Mouse (Mus musculus) spleen, adult 2 months (tissue): ENCODE results near the gene Olfr1331. TPM values are rescaled to one million over a fixed set of nuclear protein-coding genes. Genes with fewer than 3 reads are reported as not detected.
"Not testable (repeated sequence)": the region's sequence is repeated elsewhere in the genome, so short reads cannot be mapped to it uniquely, and the experiment has no call there.

Experiments used
- DNase-seq, 2 experiments: peaks; one replicate each; pipeline versions ENCODE4 v3.0.0 to v3.0.0-alpha.2; 2012 to 2021; ENCODE audit warnings: low spot score in 2 of 2, low read depth in 1 of 2
- H3K27ac ChIP-seq: fragments of 200-500 bp; 2 replicates; pipeline ENCODE4 v1.5.1; 2012; ENCODE audit warnings: low read length, inconsistent platforms; ENCODE audit not compliant: insufficient read depth
- H3K27me3 ChIP-seq: fragments of 200-500 bp; 2 replicates; pipeline ENCODE4 v1.6.1; 2012; ENCODE audit warnings: mild to moderate bottlenecking, moderate library complexity, low read length, inconsistent platforms; ENCODE audit not compliant: control insufficient read depth, insufficient read depth
- H3K36me3 ChIP-seq: fragments of 200-500 bp; 2 replicates; pipeline ENCODE4 v1.6.1; 2012; ENCODE audit warnings: mild to moderate bottlenecking, low read length, inconsistent platforms; ENCODE audit not compliant: control insufficient read depth, insufficient read depth
- H3K4me1 ChIP-seq: fragments of 200-500 bp; 2 replicates; pipeline ENCODE4 v1.6.1; 2011; ENCODE audit warnings: inconsistent platforms; ENCODE audit not compliant: control insufficient read depth, insufficient read depth, insufficient read length
- H3K4me3 ChIP-seq: fragments of 200-500 bp; 2 replicates; pipeline ENCODE4 v1.5.1; 2011; ENCODE audit warnings: mild to moderate bottlenecking, inconsistent platforms; ENCODE audit not compliant: insufficient read depth, insufficient read length; ENCODE audit errors: extremely low read depth
- CTCF ChIP-seq: fragments of 200-500 bp; IDR thresholded peaks from 2 replicates; pipeline ENCODE4 v1.5.1; 2011; ENCODE audit warnings: mild to moderate bottlenecking, inconsistent platforms; ENCODE audit not compliant: insufficient read depth, insufficient read length, insufficient replicate concordance; ENCODE audit errors: extremely low read depth
- POLR2A ChIP-seq: fragments of 200-500 bp; IDR thresholded peaks from 2 replicates; pipeline ENCODE4 v1.6.1; 2011; ENCODE audit warnings: low read depth, low read length, inconsistent platforms
- WGBS: fragments of 180-500 bp; shearing (Covaris S2); methylation state at CpG from one replicate; pipeline ENCODE4 v1.1.7; 2018; 5-methylcytosine and 5-hydroxymethylcytosine counted together
- polyA plus RNA-seq: library from polyadenylated mRNA; depleted of rRNA; stranded (reverse); fragments of >200 nt; gene quantifications from 2 replicates; pipeline ENCODE4 v1.2.3, GENCODE M21; 2012; rRNA removed

Gene Olfr1331
- polyA plus RNA-seq, 1 experiment = not detected

- TF ChIP-seq CTCF (no peak), POLR2A (no peak)
- H3K27ac ChIP-seq = no peak overlapping the region
- H3K36me3 ChIP-seq = no peaks in the 10 kb centered on the region
- H3K4me1 ChIP-seq = no peaks in the 10 kb centered on the region
- 72% methylated on average over 2 of the region's 2 CpGs for WGBS
- H3K4me3 ChIP-seq = no peak overlapping the region
- H3K27me3 ChIP-seq = no peaks in the 10 kb centered on the region
- DNase-seq = no peak
Measured at GRCm38 (mm10) chr4:118901981-118902380, 37.5 kb downstream of the Olfr1331 start.

- H3K4me1 ChIP-seq, H3K36me3 ChIP-seq, H3K4me3 ChIP-seq, H3K27ac ChIP-seq, H3K27me3 ChIP-seq, DNase-seq: not testable (repeated sequence)
- WGBS = 50% methylated on average over 2 of the region's 2 CpGs
Measured at GRCm38 (mm10) chr4:118917365-118917764, 52.9 kb downstream of the Olfr1331 start, which contains the start of gene Olfr1329. TSS of gene Olfr1329 (minus strand) at chr4:118917465.

Other genes with a start within 250 kb of the Olfr1331 start
- not detected in 2 replicates for gene Cfap57, start 243.9 kb upstream of the Olfr1331 start, polyA plus RNA-seq
- gene Ebna1bp2, start 243.8 kb upstream of the Olfr1331 start, polyA plus RNA-seq = 17.5 and 18.5 TPM in 2 replicates
- gene Olfr62, start 205.7 kb upstream of the Olfr1331 start, polyA plus RNA-seq = not detected in 2 replicates
- gene Olfr1342, start 171.9 kb upstream of the Olfr1331 start, polyA plus RNA-seq = 0.18 TPM in 1 of 2 replicates, not detected in the other
- not detected in 2 replicates for gene Olfr1341, start 161.1 kb upstream of the Olfr1331 start, polyA plus RNA-seq
- not detected in 2 replicates for gene Olfr1340, start 144.5 kb upstream of the Olfr1331 start, polyA plus RNA-seq
- gene Olfr1339, start 132.5 kb upstream of the Olfr1331 start, polyA plus RNA-seq = not detected in 2 replicates
- gene Olfr1338, start 105.9 kb upstream of the Olfr1331 start, polyA plus RNA-seq = not detected in 2 replicates
- not detected in 2 replicates for gene Olfr1337, start 82.1 kb upstream of the Olfr1331 start, polyA plus RNA-seq
- gene Olfr1335, start 54.7 kb upstream of the Olfr1331 start, polyA plus RNA-seq = not detected in 2 replicates
- gene Olfr1333, start 28.4 kb upstream of the Olfr1331 start, polyA plus RNA-seq = not detected in 2 replicates
- not detected in 2 replicates for gene Olfr1330, start 23.9 kb downstream of the Olfr1331 start, polyA plus RNA-seq
- not detected in 2 replicates for gene Olfr1329, start 52.8 kb downstream of the Olfr1331 start, polyA plus RNA-seq
- gene Olfr1328, start 74.0 kb downstream of the Olfr1331 start, polyA plus RNA-seq = not detected in 2 replicates
- gene Lao1, start 96.9 kb downstream of the Olfr1331 start, polyA plus RNA-seq = not detected in 2 replicates
- 47.7 and 68.9 TPM in 2 replicates for gene Slc2a1, start 244.1 kb downstream of the Olfr1331 start, polyA plus RNA-seq